Mouse (Mus musculus) hindbrain, embryonic 11.5 days (tissue): Measurements from ENCODE around the gene Zfp346. TPM values are rescaled to one million over a fixed set of nuclear protein-coding genes. Genes with fewer than 3 reads are reported as not detected.

Experiments used
- ATAC-seq: fragments of 200-750 bp; cut with Nextera tagmentation; 2 replicates; pipeline ENCODE4 v1.8.0; 2017; ENCODE audit warnings: mild to moderate bottlenecking, moderate TSS enrichment, moderate library complexity; ENCODE audit not compliant: low FRiP score
- DNase-seq: peaks from one replicate; pipeline ENCODE4 v3.0.0-alpha.2; 2015; ENCODE audit warnings: low spot score
- H3K27ac ChIP-seq: fragments of 300-500 bp; sonication (generic); 2 replicates; pipeline ENCODE4 v1.5.1; 2014; ENCODE audit warnings: mild to moderate bottlenecking, low read depth, low read length
- H3K27me3 ChIP-seq: fragments of 300-500 bp; sonication (generic); 2 replicates; pipeline ENCODE4 v1.6.1; 2014; ENCODE audit warnings: mild to moderate bottlenecking, low read length, moderate library complexity, mixed read lengths; ENCODE audit not compliant: control insufficient read depth, insufficient read depth
- H3K36me3 ChIP-seq: fragments of 300-500 bp; sonication (generic); 2 replicates; pipeline ENCODE4 v1.6.1; 2014; ENCODE audit warnings: mild to moderate bottlenecking, low read length, moderate library complexity, mixed read lengths; ENCODE audit not compliant: control insufficient read depth, insufficient read depth
- H3K4me1 ChIP-seq: fragments of 300-500 bp; sonication (generic); replicated peaks from 2 replicates; pipeline ENCODE4 v1.6.1; 2014; ENCODE audit warnings: low read length, mixed read lengths; ENCODE audit not compliant: control insufficient read depth, insufficient read depth
- H3K4me2 ChIP-seq: fragments of 300-500 bp; sonication (generic); replicated peaks from 2 replicates; pipeline ENCODE4 v1.6.1; 2014; ENCODE audit warnings: mild to moderate bottlenecking, low read depth, low read length
- H3K4me3 ChIP-seq: fragments of 300-500 bp; sonication (generic); 2 replicates; pipeline ENCODE4 v1.5.1; 2014; ENCODE audit warnings: low read depth, low read length
- H3K9ac ChIP-seq: fragments of 300-500 bp; sonication (generic); 2 replicates; pipeline ENCODE4 v1.6.1; 2014; ENCODE audit warnings: low read depth, low read length
- H3K9me3 ChIP-seq: fragments of 300-500 bp; sonication (generic); 2 replicates; pipeline ENCODE4 v1.6.1; 2016; ENCODE audit warnings: low read length; ENCODE audit not compliant: control insufficient read depth
- WGBS: fragments of 180-500 bp; shearing (Covaris S2); extraction: QIAGEN DNeasy Blood & Tissue Kit; methylation state at CpG from one replicate; pipeline ENCODE4 v1.1.7; 2014; 5-methylcytosine and 5-hydroxymethylcytosine counted together
- polyA plus RNA-seq: library from polyadenylated mRNA; unstranded; fragments of >200 nt; fragmentation: Nextera tagmentation; extraction: Ambion mirVana; gene quantifications from 2 replicates; pipeline ENCODE4 v1.2.1, GENCODE M21; 2014

Zfp346 gene
- polyA plus RNA-seq, 1 experiment from 2014 or later, result 25.2 TPM

GRCm38 (mm10) chr13:55099066-55099725 lies 5.9 kb upstream of the Zfp346 start:
- Histone ChIP-seq H3K9me3 (no peaks in the 10 kb centered on the region), H3K36me3 (no peaks in the 10 kb centered on the region), H3K4me2 (peak overlapping the region; percentile 56), H3K4me3 (peak overlapping the region; percentile 78), H3K27me3 (no peaks in the 10 kb centered on the region), H3K4me1 (peaks cover 4% of the 10 kb centered on the region; the same call in 1 of the 2 replicates), H3K9ac (peak overlapping the region; percentile 88), H3K27ac (no peak overlapping the region)
- ATAC-seq (no peak), DNase-seq (peak; percentile 52)
- WGBS, result 34% methylated on average over 20 of the region's 20 CpGs

GRCm38 (mm10) chr13:55099726-55100478 lies 5.2 kb upstream of the Zfp346 start, which contains the start of gene Uimc1:
Gene Uimc1 (minus strand): TSS chr13:55100300.
- peak; percentile 87 for ATAC-seq
- Histone ChIP-seq H3K27ac (peak within 1 kb of the TSS; percentile 87), H3K4me3 (peak within 1 kb of the TSS; percentile 78), H3K36me3 (no peaks in the 10 kb centered on the region), H3K4me2 (peak within 1 kb of the TSS; percentile 56), H3K9me3 (no peaks in the 10 kb centered on the region), H3K9ac (peak within 1 kb of the TSS; percentile 88), H3K27me3 (no peaks in the 10 kb centered on the region), H3K4me1 (peaks cover 4% of the 10 kb centered on the region; the same call in 1 of the 2 replicates)
- DNase-seq, result peak; percentile 91
- WGBS, result under 1% methylated on average over 71 of the region's 81 CpGs

GRCm38 (mm10) chr13:55101627-55102026 lies 3.5 kb upstream of the Zfp346 start:
- Histone ChIP-seq H3K4me3 (no peak overlapping the region), H3K27me3 (no peaks in the 10 kb centered on the region), H3K9me3 (no peaks in the 10 kb centered on the region), H3K4me2 (no peak overlapping the region), H3K36me3 (no peaks in the 10 kb centered on the region), H3K9ac (no peak overlapping the region), H3K4me1 (peaks cover 7% of the 10 kb centered on the region), H3K27ac (no peak overlapping the region)
- 98% methylated on average over 11 of the region's 11 CpGs for WGBS
- DNase-seq, result no peak
- no peak for ATAC-seq

GRCm38 (mm10) chr13:55102366-55102765 lies 2.7 kb upstream of the Zfp346 start:
- Histone ChIP-seq H3K27me3 (no peaks in the 10 kb centered on the region), H3K4me3 (no peak overlapping the region), H3K4me1 (peaks cover 7% of the 10 kb centered on the region), H3K9me3 (no peaks in the 10 kb centered on the region), H3K36me3 (no peaks in the 10 kb centered on the region), H3K27ac (no peak overlapping the region), H3K4me2 (no peak overlapping the region), H3K9ac (no peak overlapping the region)
- WGBS, result 92% methylated on average over 3 of the region's 3 CpGs
- DNase-seq, result no peak
- ATAC-seq, result no peak

GRCm38 (mm10) chr13:55103351-55103750 lies 1.8 kb upstream of the Zfp346 start:
- no peak overlapping the region for H3K9ac ChIP-seq
- no peak overlapping the region for H3K4me2 ChIP-seq
- no peak overlapping the region for H3K4me3 ChIP-seq
- 73% methylated on average over 2 of the region's 2 CpGs for WGBS
- no peaks in the 10 kb centered on the region for H3K36me3 ChIP-seq
- no peaks in the 10 kb centered on the region for H3K9me3 ChIP-seq
- no peak for ATAC-seq
- no peaks in the 10 kb centered on the region for H3K27me3 ChIP-seq
- H3K4me1 ChIP-seq, result peaks cover 7% of the 10 kb centered on the region
- DNase-seq, result no peak
- no peak overlapping the region for H3K27ac ChIP-seq

GRCm38 (mm10) chr13:55105953-55106691 lies 1.0 kb downstream of the Zfp346 start:
- H3K27me3 ChIP-seq, result no peaks in the 10 kb centered on the region
- ATAC-seq, result no peak

GRCm38 (mm10) chr13:55107116-55107515 lies 2.0 kb downstream of the Zfp346 start:
- Histone ChIP-seq H3K4me1 (peaks cover 3% of the 10 kb centered on the region; the same call in 1 of the 2 replicates), H3K4me2 (no peak overlapping the region), H3K9ac (no peak overlapping the region), H3K27ac (no peak overlapping the region), H3K27me3 (no peaks in the 10 kb centered on the region), H3K9me3 (no peaks in the 10 kb centered on the region), H3K4me3 (no peak overlapping the region), H3K36me3 (no peaks in the 10 kb centered on the region)
- 90% methylated on average over 4 of the region's 4 CpGs for WGBS
- ATAC-seq, result no peak
- no peak for DNase-seq

More at GRCm38 (mm10) chr13:55105953-55106691, 1.0 kb downstream of the Zfp346 start:
- Histone ChIP-seq H3K27ac (peak overlapping the region; percentile 77; the same call in 1 of the 2 replicates), H3K4me1 (peaks cover 3% of the 10 kb centered on the region; the same call in 1 of the 2 replicates), H3K36me3 (no peaks in the 10 kb centered on the region), H3K9me3 (no peaks in the 10 kb centered on the region), H3K4me3 (peak overlapping the region; percentile 63), H3K9ac (peak overlapping the region; percentile 73), H3K4me2 (peak overlapping the region; percentile 75)
- DNase-seq, result no peak
- WGBS, result 26% methylated on average over 8 of the region's 8 CpGs

GRCm38 (mm10) chr13:55107694-55108093 lies 2.6 kb downstream of the Zfp346 start:
- H3K4me2 ChIP-seq, result no peak overlapping the region
- no peaks in the 10 kb centered on the region for H3K36me3 ChIP-seq
- peaks cover 3% of the 10 kb centered on the region; the same call in 1 of the 2 replicates for H3K4me1 ChIP-seq
- H3K27me3 ChIP-seq, result no peaks in the 10 kb centered on the region
- 88% methylated on average over 8 of the region's 8 CpGs for WGBS
- H3K9ac ChIP-seq, result no peak overlapping the region
- ATAC-seq (no peak), DNase-seq (no peak)
- H3K4me3 ChIP-seq, result no peak overlapping the region
- no peaks in the 10 kb centered on the region for H3K9me3 ChIP-seq
- no peak overlapping the region for H3K27ac ChIP-seq
